Mouse (Mus musculus) hindbrain, embryonic 16.5 days (tissue): ENCODE results near the gene Ube2o. TPM values are rescaled to one million over a fixed set of nuclear protein-coding genes. Genes with fewer than 3 reads are reported as not detected.

Experiments used
- ATAC-seq: fragments of 200-750 bp; cut with Nextera tagmentation; 2 replicates; pipeline ENCODE4 v1.8.0; 2017; ENCODE audit warnings: moderate TSS enrichment, moderate library complexity
- H3K27ac ChIP-seq: fragments of 300-500 bp; sonication (generic); 2 replicates; pipeline ENCODE4 v1.5.1; 2014; ENCODE audit warnings: low read depth, mild to moderate bottlenecking, control low read depth, low read length, moderate library complexity
- H3K27me3 ChIP-seq: fragments of 300-500 bp; sonication (generic); replicated peaks from 2 replicates; pipeline ENCODE4 v1.6.1; 2014; ENCODE audit warnings: low read length; ENCODE audit not compliant: control insufficient read depth, insufficient read depth
- H3K36me3 ChIP-seq: fragments of 300-500 bp; sonication (generic); 2 replicates; pipeline ENCODE4 v1.6.1; 2014; ENCODE audit warnings: mild to moderate bottlenecking, low read length, moderate library complexity, mixed read lengths; ENCODE audit not compliant: control insufficient read depth, insufficient read depth
- H3K4me1 ChIP-seq: fragments of 300-500 bp; sonication (generic); 2 replicates; pipeline ENCODE4 v1.6.1; 2014; ENCODE audit warnings: low read depth, low read length; ENCODE audit not compliant: control insufficient read depth, insufficient read depth
- H3K4me2 ChIP-seq: fragments of 300-500 bp; sonication (generic); 2 replicates; pipeline ENCODE4 v1.6.1; 2014; ENCODE audit warnings: mild to moderate bottlenecking, low read length, control low read depth, moderate library complexity
- H3K4me3 ChIP-seq: fragments of 300-500 bp; sonication (generic); 2 replicates; pipeline ENCODE4 v1.5.1; 2014; ENCODE audit warnings: mild to moderate bottlenecking, low read length, control low read depth, moderate library complexity
- H3K9ac ChIP-seq: fragments of 300-500 bp; sonication (generic); 2 replicates; pipeline ENCODE4 v1.6.1; 2014; ENCODE audit warnings: low read depth, mild to moderate bottlenecking, control low read depth, low read length, moderate library complexity
- H3K9me3 ChIP-seq: fragments of 300-500 bp; sonication (generic); 2 replicates; pipeline ENCODE4 v1.6.1; 2014; ENCODE audit warnings: mild to moderate bottlenecking, low read length, moderate library complexity; ENCODE audit not compliant: control insufficient read depth
- WGBS: fragments of 180-500 bp; shearing (Covaris S2); extraction: QIAGEN DNeasy Blood & Tissue Kit; methylation state at CpG from one replicate; pipeline ENCODE4 v1.1.7; 2014; 5-methylcytosine and 5-hydroxymethylcytosine counted together
- polyA plus RNA-seq: library from polyadenylated mRNA; unstranded; fragments of >200 nt; fragmentation: Nextera tagmentation; extraction: Ambion mirVana; gene quantifications from 2 replicates; pipeline ENCODE4 v1.2.1, GENCODE M21; 2015

The Ube2o gene
- polyA plus RNA-seq, 1 experiment from 2014 or later: 16.4 TPM

DNA sequence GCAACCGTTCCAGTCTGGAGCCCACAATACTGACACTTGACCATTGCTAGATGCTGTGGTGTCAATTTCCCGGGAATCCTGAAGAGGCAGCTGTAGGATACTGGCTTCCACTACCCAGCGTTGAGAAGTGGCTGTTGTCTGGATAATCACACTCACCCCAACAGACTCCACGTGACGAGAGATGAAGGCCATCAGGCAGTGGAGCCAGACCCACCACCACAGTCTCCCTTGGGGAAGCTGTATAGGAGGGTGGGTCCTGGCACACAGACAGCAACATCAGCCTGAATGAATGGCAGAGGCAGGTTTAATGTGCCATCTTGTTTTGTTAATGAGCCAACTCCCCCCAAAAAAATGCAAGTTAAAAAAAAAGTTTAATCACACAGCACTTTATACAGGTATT lies 43.9 kb downstream of the Ube2o start:
- H3K27ac ChIP-seq: no peak overlapping the region
- no peak overlapping the region for H3K4me2 ChIP-seq
- H3K9me3 ChIP-seq: no peaks in the 10 kb centered on the region
- peaks cover 18% of the 10 kb centered on the region for H3K4me1 ChIP-seq
- no peak overlapping the region for H3K4me3 ChIP-seq
- peaks cover 38% of the 10 kb centered on the region for H3K36me3 ChIP-seq
- peaks cover 20% of the 10 kb centered on the region for H3K27me3 ChIP-seq
- H3K9ac ChIP-seq: no peak overlapping the region
- no peak for ATAC-seq
- WGBS: 72% methylated on average over 5 of the region's 5 CpGs

DNA sequence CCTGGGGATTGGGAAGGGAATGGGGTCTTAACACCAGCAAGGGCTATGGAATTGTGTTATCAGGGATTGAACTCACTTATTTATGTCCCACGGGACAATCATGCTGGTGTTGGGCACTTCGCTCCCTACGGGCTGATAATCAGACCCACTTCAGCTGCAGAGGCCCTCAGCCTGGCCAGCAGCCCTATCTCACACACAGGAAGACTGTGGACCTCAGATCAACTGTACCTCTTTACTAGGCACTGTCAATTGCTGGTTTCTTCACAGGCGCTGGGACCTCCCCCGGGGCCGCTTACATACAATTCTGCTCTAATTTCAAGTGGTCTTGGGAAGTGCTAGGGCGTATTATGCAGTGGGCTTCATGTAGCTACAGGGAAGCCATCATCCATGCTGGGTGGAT lies 44.6 kb downstream of the Ube2o start:
- Histone ChIP-seq H3K4me3 (no peak overlapping the region), H3K9me3 (no peaks in the 10 kb centered on the region), H3K27me3 (peaks cover 20% of the 10 kb centered on the region), H3K4me2 (no peak overlapping the region), H3K9ac (no peak overlapping the region), H3K27ac (no peak overlapping the region), H3K36me3 (peaks cover 34% of the 10 kb centered on the region), H3K4me1 (peaks cover 24% of the 10 kb centered on the region)
- no peak for ATAC-seq
- 86% methylated on average over 7 of the region's 7 CpGs for WGBS

DNA sequence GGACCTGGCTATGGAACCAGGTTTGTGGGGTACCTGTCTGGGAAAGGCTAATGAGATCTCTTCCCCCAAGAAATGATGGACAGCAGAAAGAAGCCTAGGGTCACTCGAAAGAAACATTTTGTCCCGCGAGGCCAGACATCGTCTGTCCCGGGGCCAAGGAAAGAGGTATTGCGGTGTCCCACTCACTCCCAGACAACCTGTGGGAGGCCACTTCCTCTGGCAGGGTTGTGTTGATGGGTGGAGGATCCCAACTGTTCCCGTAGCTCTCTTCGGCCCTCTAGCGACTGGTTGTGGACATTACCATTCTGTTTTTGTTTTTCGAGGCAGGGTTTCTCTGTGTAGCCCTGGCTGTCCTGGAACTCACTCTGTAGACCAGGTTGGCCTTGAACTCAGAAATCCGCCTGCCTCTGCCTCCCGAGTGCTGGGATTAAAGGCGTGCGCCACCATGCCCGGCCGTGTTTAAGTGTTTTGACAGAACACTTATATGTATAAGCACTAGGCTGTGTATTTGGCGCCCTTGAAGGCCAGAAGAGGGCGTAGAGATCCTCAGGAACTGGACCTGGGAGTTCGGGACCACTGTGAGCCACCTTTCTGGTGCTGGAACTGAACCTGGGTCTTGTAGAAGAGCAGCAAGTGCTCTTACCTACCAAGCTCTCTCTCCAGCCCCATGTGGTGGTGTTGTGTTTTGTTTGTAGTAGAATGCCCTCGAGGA lies 46.9 kb downstream of the Ube2o start:
- peak; percentile 14; the same call in 1 of the 2 replicates for ATAC-seq
- 18% methylated on average over 20 of the region's 20 CpGs for WGBS
- H3K27me3 ChIP-seq: peaks cover 36% of the 10 kb centered on the region

GRCm38 (mm10) chr11:116533341-116534153 lies 47.7 kb downstream of the Ube2o start:
- Histone ChIP-seq H3K27ac (no peak overlapping the region), H3K9ac (peak overlapping the region; percentile 60), H3K27me3 (peaks cover 36% of the 10 kb centered on the region), H3K4me3 (peak overlapping the region; percentile 50), H3K4me1 (peaks cover 34% of the 10 kb centered on the region), H3K9me3 (no peaks in the 10 kb centered on the region), H3K36me3 (peaks cover 5% of the 10 kb centered on the region; the same call in 1 of the 2 replicates), H3K4me2 (peak overlapping the region; percentile 93)
- WGBS: 1% methylated on average over 63 of the region's 63 CpGs
- no peak; the same call in 1 of the 2 replicates for ATAC-seq

More for the DNA sequence above, 46.9 kb downstream of the Ube2o start:
- Histone ChIP-seq H3K36me3 (peaks cover 12% of the 10 kb centered on the region), H3K4me1 (peaks cover 34% of the 10 kb centered on the region), H3K4me2 (peak overlapping the region; percentile 93), H3K9me3 (no peaks in the 10 kb centered on the region), H3K4me3 (peak overlapping the region; percentile 50), H3K9ac (peak overlapping the region; percentile 60; the same call in 1 of the 2 replicates), H3K27ac (no peak overlapping the region)

DNA sequence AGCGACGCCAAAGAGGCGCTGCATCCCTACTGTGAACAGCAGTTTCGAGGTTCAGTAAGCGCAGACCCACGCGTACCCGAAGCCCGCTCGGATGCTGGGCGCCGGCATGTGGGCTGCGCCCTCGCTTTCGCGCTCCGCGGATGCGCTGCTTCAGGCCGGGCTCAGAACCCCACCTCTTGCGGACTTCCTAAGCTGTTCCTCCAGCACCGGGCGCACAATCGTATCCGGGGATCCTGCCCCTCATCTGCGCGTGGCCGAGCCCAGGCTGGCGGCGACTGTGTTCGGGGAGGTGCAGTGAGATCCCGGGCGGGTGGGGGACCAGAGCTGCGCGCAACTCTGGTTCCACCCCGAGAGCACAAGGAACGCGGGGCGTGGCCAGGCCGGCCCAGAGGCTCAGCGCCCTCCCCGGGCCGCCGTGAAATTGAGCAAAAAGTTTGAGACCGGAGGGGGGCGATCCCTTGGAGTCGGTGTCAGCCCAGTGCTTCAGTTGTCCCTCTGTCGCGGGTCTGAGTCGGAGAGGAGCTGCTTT lies 48.4 kb downstream of the Ube2o start:
- H3K9ac ChIP-seq: peak overlapping the region; percentile 60
- no peak overlapping the region; the same call in 1 of the 2 replicates for H3K27ac ChIP-seq
- 0% methylated on average over 47 of the region's 50 CpGs for WGBS
- peak overlapping the region; percentile 93 for H3K4me2 ChIP-seq
- ATAC-seq: peak; percentile 28; the same call in 1 of the 2 replicates
- H3K36me3 ChIP-seq: peaks cover under 1% of the 10 kb centered on the region; the same call in 1 of the 2 replicates
- peaks cover 34% of the 10 kb centered on the region for H3K4me1 ChIP-seq
- H3K4me3 ChIP-seq: peak overlapping the region; percentile 50
- H3K27me3 ChIP-seq: peaks cover 36% of the 10 kb centered on the region
- no peaks in the 10 kb centered on the region for H3K9me3 ChIP-seq

GRCm38 (mm10) chr11:116532262-116532809 lies 48.9 kb downstream of the Ube2o start:
- Histone ChIP-seq H3K4me3 (peak overlapping the region; percentile 50), H3K36me3 (no peaks in the 10 kb centered on the region; the same call in 1 of the 2 replicates), H3K27ac (no peak overlapping the region; the same call in 1 of the 2 replicates), H3K9ac (peak overlapping the region; percentile 60), H3K4me2 (peak overlapping the region; percentile 93), H3K9me3 (no peaks in the 10 kb centered on the region), H3K4me1 (peaks cover 34% of the 10 kb centered on the region), H3K27me3 (peaks cover 36% of the 10 kb centered on the region)
- WGBS: under 1% methylated on average over 30 of the region's 30 CpGs
- no peak for ATAC-seq

DNA sequence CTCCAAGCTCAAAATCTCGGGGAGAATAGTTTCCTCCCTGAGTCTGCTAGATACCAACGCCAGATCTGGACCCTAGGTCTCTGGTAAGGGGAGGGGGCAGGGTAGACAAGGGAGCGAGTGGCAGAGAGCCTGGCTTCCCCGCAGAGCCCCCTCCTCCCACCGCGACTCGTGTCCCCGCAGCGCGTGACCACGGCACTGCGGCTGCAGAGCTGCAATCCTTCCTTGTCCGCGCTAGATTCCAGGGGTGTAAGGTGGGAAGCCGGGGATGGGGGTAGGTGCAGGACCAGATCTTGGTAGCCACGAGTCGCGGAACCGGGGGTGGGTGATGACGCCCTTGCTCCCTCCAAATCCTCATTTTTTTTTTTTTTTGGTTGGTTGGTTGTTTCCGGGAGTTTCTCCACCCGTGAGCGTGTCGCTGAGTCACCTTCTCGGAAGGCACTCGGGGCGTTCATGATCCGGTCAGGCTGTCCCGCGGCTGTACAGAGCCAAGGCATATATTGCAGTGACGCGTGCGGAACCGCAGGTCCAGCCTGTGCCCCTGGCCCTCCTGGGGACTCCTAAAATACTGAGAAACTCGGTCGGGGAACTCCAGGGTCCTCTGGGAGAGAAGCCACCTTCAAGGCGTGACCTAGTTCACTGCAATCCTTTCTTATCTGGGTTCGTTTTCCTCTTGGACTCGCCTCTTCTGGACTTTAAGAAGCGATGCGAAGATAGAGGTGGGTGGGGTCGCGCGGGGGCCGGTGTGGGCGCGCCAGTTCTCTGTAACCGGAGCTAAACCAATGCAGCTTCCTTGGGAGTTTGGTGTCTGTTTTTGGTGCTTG lies 49.7 kb downstream of the Ube2o start:
- H3K4me1 ChIP-seq: peaks cover 34% of the 10 kb centered on the region
- H3K9ac ChIP-seq: peak overlapping the region; percentile 57
- H3K36me3 ChIP-seq: no peaks in the 10 kb centered on the region
- ATAC-seq: no peak
- peak overlapping the region; percentile 50 for H3K4me3 ChIP-seq
- no peak overlapping the region for H3K27ac ChIP-seq
- WGBS: 3% methylated on average over 48 of the region's 48 CpGs
- no peaks in the 10 kb centered on the region for H3K9me3 ChIP-seq
- peaks cover 36% of the 10 kb centered on the region for H3K27me3 ChIP-seq
- H3K4me2 ChIP-seq: peak overlapping the region; percentile 93
